Mouse (Mus musculus) ES-E14 (cell line): ENCODE measurements around the gene Fscn2. TPM values are rescaled to one million over a fixed set of nuclear protein-coding genes. Genes with fewer than 3 reads are reported as not detected.

Experiments
- DNase-seq: peaks from one replicate; pipeline ENCODE4 v3.0.0-alpha.2; 2013; ENCODE audit warnings: low read depth, low spot score
- H3K27ac ChIP-seq: 2 replicates; pipeline ENCODE4 v1.5.1; 2012; ENCODE audit warnings: low read depth, mild to moderate bottlenecking, low read length, moderate library complexity, mixed read lengths; ENCODE audit not compliant: poor library complexity, insufficient read depth, severe bottlenecking
- H3K36me3 ChIP-seq: 2 replicates; pipeline ENCODE4 v1.6.1; 2012; ENCODE audit warnings: mild to moderate bottlenecking, low read length, moderate library complexity, mixed read lengths; ENCODE audit not compliant: control insufficient read depth, poor library complexity, insufficient read depth, severe bottlenecking
- H3K4me1 ChIP-seq, 2 experiments: fragments of 150-350 bp in 1 of 2; sonication (generic) in 1 of 2; 2 replicates each; pipeline ENCODE4 v1.6.1; 2012; ENCODE audit warnings: low read length in 2 of 2, mild to moderate bottlenecking in 1 of 2, mixed read lengths in 1 of 2; ENCODE audit not compliant: control insufficient read depth in 2 of 2, insufficient read depth in 2 of 2, poor library complexity in 1 of 2
- H3K4me3 ChIP-seq, 2 experiments: fragments of 150-350 bp in 1 of 2; sonication (generic) in 1 of 2; 2 replicates each; pipeline ENCODE4 v1.5.1; 2012; ENCODE audit warnings: low read length in 2 of 2, low read depth in 1 of 2, mild to moderate bottlenecking in 1 of 2, mixed read lengths in 1 of 2; ENCODE audit not compliant: insufficient read depth in 1 of 2, poor library complexity in 1 of 2, severe bottlenecking in 1 of 2
- H3K9ac ChIP-seq: 2 replicates; pipeline ENCODE4 v1.6.1; 2012; ENCODE audit warnings: low read depth, mild to moderate bottlenecking, low read length, mixed read lengths; ENCODE audit not compliant: poor library complexity, insufficient read depth, severe bottlenecking
- H3K9me3 ChIP-seq: fragments of 150-350 bp; sonication (generic); 2 replicates; pipeline ENCODE4 v1.6.1; 2012; ENCODE audit warnings: low read depth, mild to moderate bottlenecking, low read length; ENCODE audit not compliant: control insufficient read depth, insufficient read depth
- CHD2 ChIP-seq: IDR thresholded peaks from 2 replicates; pipeline ENCODE4 v1.6.1; 2014; ENCODE audit warnings: mild to moderate bottlenecking, low read depth, low read length, inconsistent platforms
- HCFC1 ChIP-seq: IDR thresholded peaks from 2 replicates; pipeline ENCODE4 v1.6.1; 2012; ENCODE audit warnings: low read length, inconsistent platforms, borderline replicate concordance; ENCODE audit not compliant: insufficient read depth
- MAFK ChIP-seq: IDR thresholded peaks from 2 replicates; pipeline ENCODE4 v1.6.1; 2014; ENCODE audit warnings: mild to moderate bottlenecking, low read depth, low read length, inconsistent platforms; ENCODE audit not compliant: insufficient read depth
- ZC3H11A ChIP-seq: IDR thresholded peaks from 2 replicates; pipeline ENCODE4 v1.6.1; 2012; ENCODE audit warnings: low read depth, mild to moderate bottlenecking, inconsistent platforms, low read length, borderline replicate concordance
- ZNF384 ChIP-seq: IDR thresholded peaks from 2 replicates; pipeline ENCODE4 v1.6.1; 2012; ENCODE audit warnings: low read depth, low read length, inconsistent platforms
- in situ Hi-C, 2 experiments: fragments of 600-800 bp; cut with MboI; formaldehyde crosslinking; loops; one replicate each; pipeline ENCODE4 v1.15.1; 2025; ENCODE audit warnings: low sequenced_read_pairs in 2 of 2, inconsistent platforms in 1 of 2; ENCODE audit not compliant: unreplicated experiment in 2 of 2
- total RNA-seq: library from RNA; depleted of rRNA; stranded (reverse); fragments of 300-350 nt; gene quantifications from 2 replicates; pipeline ENCODE4 v1.2.3, GENCODE M21; 2012

The Fscn2 gene
- total RNA-seq, 1 experiment = 0.31 TPM

DNA sequence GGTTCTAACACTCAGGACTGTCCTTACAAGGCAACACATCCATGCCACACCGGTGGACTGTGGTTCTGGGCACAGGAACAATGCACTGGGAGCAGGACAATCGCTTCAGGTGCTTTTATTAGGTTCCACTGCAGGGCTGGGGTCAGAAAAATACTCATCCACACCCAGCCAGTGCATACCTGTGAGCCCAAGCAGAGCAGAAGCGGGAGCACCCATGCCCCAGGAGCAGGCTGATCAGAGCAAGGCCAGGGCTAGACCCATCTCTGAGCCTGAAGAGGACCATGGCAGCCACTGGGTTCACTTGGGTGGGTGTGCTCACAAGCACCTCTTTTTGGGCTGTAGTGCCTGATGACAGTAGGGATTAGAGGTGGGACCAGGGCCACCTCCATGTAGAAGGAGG, 18.9 kb downstream of the Fscn2 start:
- Histone ChIP-seq H3K9me3 (no peaks in the 10 kb centered on the region), H3K4me3 (no peak overlapping the region), H3K27ac (no peak overlapping the region), H3K4me1 (peaks cover 0 to 6% of the 10 kb centered on the region in 2 experiments; a peak in 1 of 4 replicates), H3K9ac (no peak overlapping the region), H3K36me3 (peaks cover 44% of the 10 kb centered on the region)
- no peak for DNase-seq
- TF ChIP-seq CHD2 = no peak
- no peak for TF ChIP-seq MAFK
- TF ChIP-seq HCFC1 = no peak
- TF ChIP-seq ZNF384 = no peak
- TF ChIP-seq ZC3H11A = no peak
- in situ Hi-C loops = no loop called here

GRCm38 (mm10) chr11:120381157-120381556, 19.8 kb downstream of the Fscn2 start:
- TF ChIP-seq CHD2 = no peak
- H3K9ac ChIP-seq = no peak overlapping the region
- in situ Hi-C loops = no loop called here
- no peak overlapping the region for H3K27ac ChIP-seq
- peaks cover 45% of the 10 kb centered on the region for H3K36me3 ChIP-seq
- DNase-seq = no peak
- H3K4me1 ChIP-seq = peaks cover 0 to 6% of the 10 kb centered on the region in 2 experiments; a peak in 1 of 4 replicates
- H3K9me3 ChIP-seq = no peaks in the 10 kb centered on the region
- H3K4me3 ChIP-seq = no peak overlapping the region

GRCm38 (mm10) chr11:120382509-120382908, 21.2 kb downstream of the Fscn2 start:
- Histone ChIP-seq H3K27ac (no peak overlapping the region), H3K9ac (no peak overlapping the region), H3K36me3 (peaks cover 40% of the 10 kb centered on the region), H3K4me3 (no peak overlapping the region), H3K9me3 (no peaks in the 10 kb centered on the region), H3K4me1 (peaks cover 0 to 4% of the 10 kb centered on the region in 2 experiments; a peak in 1 of 4 replicates)
- TF ChIP-seq CHD2 (no peak), MAFK (no peak), ZC3H11A (no peak), HCFC1 (no peak), ZNF384 (no peak)
- no peak for DNase-seq
- in situ Hi-C loops = no loop called here

GRCm38 (mm10) chr11:120386632-120387031, 25.3 kb downstream of the Fscn2 start:
- in situ Hi-C loops = no loop called here
- no peaks in the 10 kb centered on the region for H3K4me1 ChIP-seq
- no peak overlapping the region for H3K27ac ChIP-seq
- no peak overlapping the region for H3K4me3 ChIP-seq
- peaks cover 39% of the 10 kb centered on the region for H3K36me3 ChIP-seq
- DNase-seq = no peak
- H3K9ac ChIP-seq = no peak overlapping the region
- no peak for TF ChIP-seq MAFK
- TF ChIP-seq HCFC1 = no peak
- no peak for TF ChIP-seq ZC3H11A
- no peak for TF ChIP-seq CHD2
- TF ChIP-seq ZNF384 = no peak
- no peaks in the 10 kb centered on the region for H3K9me3 ChIP-seq

DNA sequence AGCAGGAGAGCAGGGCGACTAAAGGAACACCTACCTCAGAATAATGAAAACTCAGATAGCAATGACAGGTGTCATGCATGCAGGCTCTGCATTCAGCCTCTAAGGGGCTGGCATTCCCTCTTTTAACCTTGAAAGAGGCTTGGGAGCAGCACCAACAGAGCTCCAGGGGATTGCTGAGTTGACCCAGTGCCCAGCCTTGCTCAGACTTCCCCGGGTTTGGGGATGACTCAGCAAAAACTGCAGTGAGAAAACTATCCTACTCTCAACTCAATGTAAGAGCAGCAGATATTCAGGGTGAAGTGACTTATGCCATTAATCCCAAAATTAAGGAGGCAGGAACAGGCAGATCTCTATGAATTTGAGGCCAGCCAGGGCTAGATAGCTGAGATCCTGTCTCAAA, 25.8 kb downstream of the Fscn2 start:
- no peaks in the 10 kb centered on the region for H3K9me3 ChIP-seq
- no peak overlapping the region for H3K4me3 ChIP-seq
- no peak for DNase-seq
- H3K36me3 ChIP-seq = peaks cover 36% of the 10 kb centered on the region
- in situ Hi-C loops = no loop called here
- H3K27ac ChIP-seq = no peak overlapping the region
- TF ChIP-seq MAFK = peak; percentile 86
- no peak for TF ChIP-seq HCFC1
- no peak overlapping the region for H3K9ac ChIP-seq
- no peaks in the 10 kb centered on the region for H3K4me1 ChIP-seq

GRCm38 (mm10) chr11:120388580-120388979, 27.2 kb downstream of the Fscn2 start:
- H3K27ac ChIP-seq = no peak overlapping the region
- in situ Hi-C loops = no loop called here
- H3K36me3 ChIP-seq = peaks cover 34% of the 10 kb centered on the region
- H3K9me3 ChIP-seq = no peaks in the 10 kb centered on the region
- H3K9ac ChIP-seq = no peak overlapping the region
- no peak for DNase-seq
- H3K4me1 ChIP-seq = no peaks in the 10 kb centered on the region
- H3K4me3 ChIP-seq = no peak overlapping the region
- TF ChIP-seq ZC3H11A (no peak), ZNF384 (no peak), CHD2 (no peak), MAFK (no peak), HCFC1 (no peak)
